Mouse (Mus musculus) heart, adult 8-10 months (tissue): Measurements from ENCODE around the gene Chad. TPM values are rescaled to one million over a fixed set of nuclear protein-coding genes. Genes with fewer than 3 reads are reported as not detected.

Experiments
- total RNA-seq, 4 experiments: library from RNA; stranded (reverse); gene quantifications; 2 replicates each; pipeline ENCODE4 v1.2.4; 2022

Chad gene
- total RNA-seq, 4 experiments from 2014 or later, result 0.43 to 2.4 (median 0.86) TPM

Other genes starting within 250 kb of the Chad start
- 10 to 100 TPM; 25.6 to 34.4 (median 31.3) TPM for gene Luc7l3, start 243.1 kb upstream of the Chad start, total RNA-seq
- gene Ankrd40, start 237.0 kb upstream of the Chad start, total RNA-seq, result 100 to 1,000 TPM; 255 to 327 (median 301) TPM
- gene Abcc3, start 172.1 kb upstream of the Chad start, total RNA-seq, result 1 to 10 TPM in 3 of 4 experiments, under 1 TPM in 1; 0.91 to 2.3 (median 1.7) TPM
- gene Cacna1g, start 90.8 kb upstream of the Chad start, total RNA-seq, result 10 to 100 TPM in 3 of 4 experiments, 1 to 10 TPM in 1; 6.7 to 14.6 (median 12.5) TPM
- under 1 TPM; 0.09 to 0.63 (median 0.40) TPM for gene Spata20, start 78.9 kb upstream of the Chad start, total RNA-seq
- gene Epn3, start 65.1 kb upstream of the Chad start, total RNA-seq, result 10 to 100 TPM; 21.3 to 28.5 (median 25.1) TPM
- 1 to 10 TPM in 3 of 4 experiments, under 1 TPM in 1; 0.75 to 2.3 (median 1.4) TPM for gene Mycbpap, start 43.3 kb upstream of the Chad start, total RNA-seq
- gene Rsad1, start 15.8 kb upstream of the Chad start, total RNA-seq, result 10 to 100 TPM in 2 of 4 experiments, 1 to 10 TPM in 2; 8.3 to 11.5 (median 10.1) TPM
- 10 to 100 TPM; 25.6 to 34.8 (median 30.1) TPM for gene Acsf2, start 36.8 kb downstream of the Chad start, total RNA-seq
- 10 to 100 TPM; 25.5 to 31.1 (median 28.2) TPM for gene Lrrc59, start 64.7 kb downstream of the Chad start, total RNA-seq
- 10 to 100 TPM; 59.3 to 66.6 (median 63.0) TPM for gene Mrpl27, start 88.7 kb downstream of the Chad start, total RNA-seq
- under 1 TPM in 1 of 4 experiments, not detected in 3; 0.44 TPM for gene Eme1, start 88.9 kb downstream of the Chad start, total RNA-seq
- 10 to 100 TPM in 1 of 4 experiments, 1 to 10 TPM in 3; 5.4 to 10.1 (median 7.3) TPM for gene Xylt2, start 112.5 kb downstream of the Chad start, total RNA-seq
- gene Gm11541, start 139.5 kb downstream of the Chad start, total RNA-seq, result not detected
- under 1 TPM; 0.52 to 0.97 (median 0.88) TPM for gene Cdc34b, start 176.7 kb downstream of the Chad start, total RNA-seq
- gene Tmem92, start 217.7 kb downstream of the Chad start, total RNA-seq, result not detected